Comparison of ENCODE assay signal across 17 mouse cellular contexts in the genomic region with DNA sequence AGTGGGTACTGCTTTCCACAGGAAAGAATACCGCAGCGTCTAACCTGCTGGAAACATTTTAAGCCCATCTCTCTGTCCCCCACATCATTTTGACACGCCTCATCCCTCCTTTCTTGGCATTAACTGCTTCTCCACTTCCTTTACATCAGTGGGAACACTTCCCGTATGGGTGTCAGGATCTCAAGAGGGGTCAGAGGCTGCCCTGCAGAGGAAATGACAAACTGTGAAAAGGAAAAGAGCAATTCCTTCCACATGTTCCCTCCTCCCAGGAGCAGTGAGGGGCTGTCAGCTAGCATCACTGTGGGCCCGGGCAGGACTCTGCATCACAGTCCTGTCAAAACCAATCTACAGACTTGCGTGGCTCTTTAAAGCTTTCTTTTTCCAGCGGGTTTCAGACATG.
DNase-seq lines count a peak whose midpoint lies in the region; ATAC-seq and TF ChIP-seq lines count a peak whose summit lies in the region.
"Had no signal": no experiment of that assay in that cellular context is flagged by ENCODE, and none has a peak within 500 bp of the region (broad histone marks: within the 10 kb centered on the region; RNA-seq: fewer than 3 reads in every experiment).

No protein-coding gene starts in this region.

- H3K27ac ChIP-seq in heart, embryonic 14.5 days (replicated peaks in 1 of 2; ENCODE audit: control insufficient read depth in 1 of 2, insufficient read depth in 1 of 2, low read depth in 2 of 2, low read length in 2 of 2): no peak overlapping the region
- no peak overlapping the region for H3K27ac ChIP-seq in lung, embryonic 14.5 days (ENCODE audit: low read depth)
- H3K27ac ChIP-seq in embryonic facial prominence, embryonic 11.5 days (replicated peaks; ENCODE audit: low read depth, low read length): no peak overlapping the region
- no peak overlapping the region for H3K27ac ChIP-seq in neural tube, embryonic 11.5 days (ENCODE audit: low read depth, low read length)
- H3K27ac ChIP-seq: forebrain, embryonic 15.5 days; gastrocnemius, adult 2 months; limb, embryonic 13.5 days; liver, embryonic 14.5 days had no signal

- no peaks in the 10 kb centered on the region for H3K27me3 ChIP-seq in heart, embryonic 14.5 days (ENCODE audit: control insufficient read depth, insufficient read depth, low read length)
- no peaks in the 10 kb centered on the region for H3K27me3 ChIP-seq in lung, embryonic 14.5 days (ENCODE audit: insufficient read depth, low read length)
- no peaks in the 10 kb centered on the region for H3K27me3 ChIP-seq in embryonic facial prominence, embryonic 11.5 days (ENCODE audit: control insufficient read depth, insufficient read depth, low read length)
- H3K27me3 ChIP-seq in neural tube, embryonic 11.5 days (ENCODE audit: control insufficient read depth, insufficient read depth, low read length): no peaks in the 10 kb centered on the region
- H3K27me3 ChIP-seq: CH12.LX; forebrain, embryonic 15.5 days; limb, embryonic 13.5 days had no signal

- no peak overlapping the region for H3K4me3 ChIP-seq in heart, embryonic 14.5 days (ENCODE audit: control insufficient read depth in 1 of 2, insufficient read depth in 1 of 2, low read depth in 1 of 2, low read length in 2 of 2)
- no peak overlapping the region for H3K4me3 ChIP-seq in lung, embryonic 14.5 days (ENCODE audit: low read depth, low read length)
- no peak overlapping the region for H3K4me3 ChIP-seq in embryonic facial prominence, embryonic 11.5 days (ENCODE audit: low read depth, low read length)
- no peak overlapping the region for H3K4me3 ChIP-seq in neural tube, embryonic 11.5 days (ENCODE audit: low read depth, low read length)
- H3K4me3 ChIP-seq: forebrain, embryonic 15.5 days; gastrocnemius, adult 2 months; limb, embryonic 13.5 days had no signal

- H3K9me3 ChIP-seq in heart, embryonic 14.5 days (ENCODE audit: control insufficient read depth, low read length): no peaks in the 10 kb centered on the region
- H3K9me3 ChIP-seq in lung, embryonic 14.5 days (ENCODE audit: low read depth, low read length): no peaks in the 10 kb centered on the region
- H3K9me3 ChIP-seq in embryonic facial prominence, embryonic 11.5 days (replicated peaks; ENCODE audit: control insufficient read depth, low read length): no peaks in the 10 kb centered on the region
- no peaks in the 10 kb centered on the region for H3K9me3 ChIP-seq in neural tube, embryonic 11.5 days (ENCODE audit: control insufficient read depth, low read length)
- H3K9me3 ChIP-seq: forebrain, embryonic 15.5 days; limb, embryonic 13.5 days had no signal

- ATAC-seq in heart, embryonic 14.5 days (ENCODE audit: insufficient number of reproducible peaks, insufficient read depth, low FRiP score, low read depth): peak; percentile 26; the same call in 1 of the 2 replicates
- ATAC-seq in lung, embryonic 14.5 days (ENCODE audit: insufficient read depth): no peak
- ATAC-seq in embryonic facial prominence, embryonic 11.5 days (replicated peaks; ENCODE audit: insufficient number of reproducible peaks, low FRiP score, low TSS enrichment, low read depth): no peak
- no peak for ATAC-seq in neural tube, embryonic 11.5 days (ENCODE audit: insufficient read depth, low FRiP score, low TSS enrichment)
- no peak for ATAC-seq in frontal cortex, adult (ENCODE audit: low TSS enrichment)
- ATAC-seq: forebrain, embryonic 15.5 days; lung, postnatal 0 days had no signal

- no peak for TF ChIP-seq CTCF in lung, embryonic 14.5 days (IDR thresholded peaks at IDR 0.05; ENCODE audit: low read depth)

- DNase-seq in heart, adult 8-10 months (ENCODE audit: low spot score): no peak
- peak; percentile 39 for DNase-seq in lung, embryonic 14.5 days
- no peak for DNase-seq in lung, postnatal 4 days
- peak; percentile 70 for DNase-seq in embryonic facial prominence, embryonic 11.5 days (ENCODE audit: low spot score)
- peak; percentile 21 for DNase-seq in neural tube, embryonic 11.5 days (ENCODE audit: low spot score)
- DNase-seq in cerebellum, adult 9-11 months: no peak
- DNase-seq: cerebellum, postnatal 25 days; gastrocnemius, adult 2 months; heart, adult 18-20 months; thymus, postnatal 36 days had no signal

- 55% methylated on average over 7 of the region's 7 CpGs for WGBS in heart, embryonic 14.5 days
- 37% methylated on average over 7 of the region's 7 CpGs for WGBS in lung, embryonic 14.5 days
- WGBS in embryonic facial prominence, embryonic 11.5 days: 23% methylated on average over 7 of the region's 7 CpGs
- 59% methylated on average over 7 of the region's 7 CpGs for WGBS in neural tube, embryonic 11.5 days

- H3K9ac ChIP-seq in heart, embryonic 14.5 days (ENCODE audit: low read length): no peak overlapping the region
- no peak overlapping the region for H3K9ac ChIP-seq in lung, embryonic 14.5 days
- H3K9ac ChIP-seq in embryonic facial prominence, embryonic 11.5 days (replicated peaks; ENCODE audit: low read length): no peak overlapping the region
- H3K9ac ChIP-seq in neural tube, embryonic 11.5 days (ENCODE audit: low read length): no peak overlapping the region
- H3K9ac ChIP-seq: forebrain, embryonic 15.5 days; limb, embryonic 13.5 days; liver, embryonic 14.5 days had no signal

- H3K4me1 ChIP-seq in heart, embryonic 14.5 days (ENCODE audit: control insufficient read depth in 2 of 2, insufficient read depth in 2 of 2, low read length in 2 of 2): no peaks in the 10 kb centered on the region
- no peaks in the 10 kb centered on the region for H3K4me1 ChIP-seq in lung, embryonic 14.5 days (ENCODE audit: insufficient read depth)
- H3K4me1 ChIP-seq in embryonic facial prominence, embryonic 11.5 days (ENCODE audit: control insufficient read depth, insufficient read depth, low read length): no peaks in the 10 kb centered on the region
- H3K4me1 ChIP-seq in neural tube, embryonic 11.5 days (ENCODE audit: control insufficient read depth, insufficient read depth, low read length): no peaks in the 10 kb centered on the region
- H3K4me1 ChIP-seq: forebrain, embryonic 15.5 days; limb, embryonic 13.5 days had no signal

- H3K4me2 ChIP-seq in heart, embryonic 14.5 days (ENCODE audit: low read length): no peak overlapping the region
- H3K4me2 ChIP-seq in lung, embryonic 14.5 days: no peak overlapping the region
- H3K4me2 ChIP-seq in embryonic facial prominence, embryonic 11.5 days (ENCODE audit: low read depth, low read length): no peak overlapping the region
- no peak overlapping the region for H3K4me2 ChIP-seq in neural tube, embryonic 11.5 days (ENCODE audit: low read depth)
- H3K4me2 ChIP-seq: forebrain, embryonic 15.5 days; limb, embryonic 13.5 days had no signal

- no peaks in the 10 kb centered on the region for H3K36me3 ChIP-seq in heart, embryonic 14.5 days (ENCODE audit: control insufficient read depth, insufficient read depth, low read length)
- no peaks in the 10 kb centered on the region for H3K36me3 ChIP-seq in lung, embryonic 14.5 days (ENCODE audit: insufficient read depth)
- H3K36me3 ChIP-seq in embryonic facial prominence, embryonic 11.5 days (replicated peaks; ENCODE audit: control insufficient read depth, insufficient read depth, low read depth, low read length): no peaks in the 10 kb centered on the region
- H3K36me3 ChIP-seq in neural tube, embryonic 11.5 days (ENCODE audit: control insufficient read depth, insufficient read depth, low read length): no peaks in the 10 kb centered on the region
- H3K36me3 ChIP-seq: forebrain, embryonic 15.5 days; limb, embryonic 13.5 days had no signal

Comparison
In these comparisons a context has a peak if more than half of its experiments do, and no peak if none do; other contexts are left out.
1. DNase-seq: peak in lung, embryonic 14.5 days (single experiment), embryonic facial prominence, embryonic 11.5 days (single experiment) and neural tube, embryonic 11.5 days (single experiment); none in heart, adult 8-10 months (single experiment), lung, postnatal 4 days (0 of 2) and cerebellum, adult 9-11 months (single experiment).